Mouse (Mus musculus): ENCODE results near the gene Rimkla. TPM values are rescaled to one million over a fixed set of nuclear protein-coding genes. Genes with fewer than 3 reads are reported as not detected.

The Rimkla gene
- polyA plus RNA-seq, 1 experiment, result not detected

DNA sequence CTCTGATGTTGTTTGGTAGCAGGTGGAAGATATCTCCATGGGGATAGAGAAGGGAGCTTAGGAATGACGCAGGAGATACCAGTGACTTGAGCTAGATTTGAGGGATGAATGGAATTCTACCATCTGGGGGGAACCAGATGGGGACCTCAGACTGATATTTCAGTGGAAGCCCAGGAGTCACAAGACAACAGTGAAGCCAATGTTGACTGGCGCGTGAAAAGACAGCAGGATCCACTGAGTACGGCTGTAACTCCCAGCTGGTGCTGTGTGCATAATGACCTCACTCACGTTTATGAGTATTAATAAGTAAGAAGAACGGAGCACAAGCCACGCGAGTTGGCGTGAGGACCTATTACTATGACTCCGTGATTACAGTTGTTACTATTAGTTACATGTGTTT, 2.8 kb downstream of the Rimkla start:
- Histone ChIP-seq H3K36me3 (ENCODE audit: control insufficient read depth) (no peaks in the 10 kb centered on the region), H3K4me3 (replicated peaks) (no peak overlapping the region), H3K9me3 (ENCODE audit: control insufficient read depth, low read length) (peaks cover 5% of the 10 kb centered on the region; the same call in 1 of the 2 replicates), H3K27me3 (ENCODE audit: control insufficient read depth) (peaks cover 41% of the 10 kb centered on the region), H3K4me1 (ENCODE audit: control insufficient read depth) (peaks cover 2% of the 10 kb centered on the region)
- no peak for TF ChIP-seq GATA1 (IDR thresholded peaks at IDR 0.05; ENCODE audit: low read length)
- TF ChIP-seq TAL1 (IDR thresholded peaks at IDR 0.05; ENCODE audit: low read length), result no peak

GRCm38 (mm10) chr4:119484882-119485281, 7.5 kb downstream of the Rimkla start:
- Histone ChIP-seq H3K27me3 (ENCODE audit: control insufficient read depth) (no peaks in the 10 kb centered on the region), H3K9me3 (ENCODE audit: control insufficient read depth, low read length) (peaks cover 2% of the 10 kb centered on the region; the same call in 1 of the 2 replicates)
- TF ChIP-seq TAL1 (IDR thresholded peaks at IDR 0.05; ENCODE audit: low read length), result no peak
- TF ChIP-seq GATA1 (IDR thresholded peaks at IDR 0.05; ENCODE audit: low read length), result no peak

GRCm38 (mm10) chr4:119483051-119483450, 9.4 kb downstream of the Rimkla start:
- H3K36me3 ChIP-seq (ENCODE audit: control insufficient read depth), result no peaks in the 10 kb centered on the region
- peaks cover 2% of the 10 kb centered on the region; the same call in 1 of the 2 replicates for H3K9me3 ChIP-seq (ENCODE audit: control insufficient read depth, low read length)
- no peaks in the 10 kb centered on the region; the same call in 1 of the 2 replicates for H3K4me1 ChIP-seq (ENCODE audit: control insufficient read depth)
- no peak overlapping the region for H3K4me3 ChIP-seq (replicated peaks)
- no peaks in the 10 kb centered on the region for H3K27me3 ChIP-seq (ENCODE audit: control insufficient read depth)
- TF ChIP-seq TAL1 (IDR thresholded peaks at IDR 0.05; ENCODE audit: low read length) (no peak), GATA1 (IDR thresholded peaks at IDR 0.05; ENCODE audit: low read length) (no peak)

More at GRCm38 (mm10) chr4:119484882-119485281, 7.5 kb downstream of the Rimkla start:
- H3K36me3 ChIP-seq (ENCODE audit: control insufficient read depth), result no peaks in the 10 kb centered on the region
- no peak overlapping the region for H3K4me3 ChIP-seq (replicated peaks)
- H3K4me1 ChIP-seq (ENCODE audit: control insufficient read depth), result no peaks in the 10 kb centered on the region; the same call in 1 of the 2 replicates

GRCm38 (mm10) chr4:119473150-119473549, 19.3 kb downstream of the Rimkla start:
- no peaks in the 10 kb centered on the region for H3K27me3 ChIP-seq (ENCODE audit: control insufficient read depth)
- H3K9me3 ChIP-seq (ENCODE audit: control insufficient read depth, low read length), result no peaks in the 10 kb centered on the region
- H3K4me1 ChIP-seq (ENCODE audit: control insufficient read depth), result no peaks in the 10 kb centered on the region
- H3K36me3 ChIP-seq (ENCODE audit: control insufficient read depth), result no peaks in the 10 kb centered on the region
- no peak overlapping the region for H3K4me3 ChIP-seq (replicated peaks)
- TF ChIP-seq TAL1 (IDR thresholded peaks at IDR 0.05; ENCODE audit: low read length) (no peak), GATA1 (IDR thresholded peaks at IDR 0.05; ENCODE audit: low read length) (no peak)

DNA sequence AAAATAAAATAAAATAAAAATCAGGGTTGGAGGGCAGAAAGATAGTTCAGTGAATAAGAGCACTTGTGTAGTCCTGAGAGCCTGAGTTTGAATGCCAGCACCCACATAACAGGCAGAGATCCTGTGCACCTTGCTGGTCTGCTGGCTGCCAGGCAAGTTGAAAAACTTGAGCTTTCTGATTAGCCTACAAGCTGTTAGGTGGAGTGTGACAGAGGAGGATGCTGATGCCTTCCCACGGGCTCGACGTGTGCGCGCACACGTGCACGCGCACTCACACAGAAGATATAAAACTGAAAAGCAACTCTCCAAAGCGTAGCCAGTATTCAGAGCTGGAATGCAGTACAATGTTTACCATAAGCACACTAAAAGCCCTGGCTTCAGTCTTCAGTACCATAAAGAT, 19.9 kb downstream of the Rimkla start:
- Histone ChIP-seq H3K9me3 (ENCODE audit: control insufficient read depth, low read length) (no peaks in the 10 kb centered on the region), H3K27me3 (ENCODE audit: control insufficient read depth) (no peaks in the 10 kb centered on the region), H3K4me3 (replicated peaks) (no peak overlapping the region), H3K36me3 (ENCODE audit: control insufficient read depth) (no peaks in the 10 kb centered on the region), H3K4me1 (ENCODE audit: control insufficient read depth) (no peaks in the 10 kb centered on the region)
- TF ChIP-seq TAL1 (IDR thresholded peaks at IDR 0.05; ENCODE audit: low read length) (no peak), GATA1 (IDR thresholded peaks at IDR 0.05; ENCODE audit: low read length) (no peak)

DNA sequence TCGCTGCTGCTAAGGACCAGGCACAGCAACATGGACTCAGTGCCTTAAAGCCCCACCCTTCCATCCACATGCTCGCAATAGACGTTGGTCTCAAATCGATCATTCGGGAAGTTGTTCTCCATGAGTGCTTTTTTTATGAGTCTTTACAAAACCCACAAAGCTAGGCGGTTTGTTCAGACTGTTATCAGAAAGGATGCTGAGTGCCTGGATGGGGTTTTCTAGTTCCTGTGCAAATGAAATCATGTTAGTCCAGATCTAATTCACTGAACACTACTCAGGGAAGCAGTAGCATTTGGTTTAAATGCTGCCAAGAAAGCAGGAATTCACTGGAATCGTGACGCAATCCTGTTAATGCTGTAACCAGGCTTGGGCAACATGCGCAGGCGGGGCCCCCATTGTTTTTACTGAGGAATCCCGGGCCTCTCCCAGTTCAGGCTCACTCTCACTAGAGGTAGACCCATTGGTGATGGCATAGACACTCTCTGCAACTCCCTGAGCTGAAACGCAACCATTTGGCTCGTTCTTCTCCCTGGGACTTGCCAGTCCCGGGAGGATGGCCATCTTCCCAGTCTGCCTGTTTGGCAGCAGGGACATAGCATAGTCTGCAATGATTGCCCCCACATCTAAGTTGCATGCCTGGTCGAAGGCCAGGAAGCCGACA, 24.6 kb downstream of the Rimkla start:
- H3K36me3 ChIP-seq (ENCODE audit: control insufficient read depth), result no peaks in the 10 kb centered on the region
- no peaks in the 10 kb centered on the region for H3K27me3 ChIP-seq (ENCODE audit: control insufficient read depth)

DNA sequence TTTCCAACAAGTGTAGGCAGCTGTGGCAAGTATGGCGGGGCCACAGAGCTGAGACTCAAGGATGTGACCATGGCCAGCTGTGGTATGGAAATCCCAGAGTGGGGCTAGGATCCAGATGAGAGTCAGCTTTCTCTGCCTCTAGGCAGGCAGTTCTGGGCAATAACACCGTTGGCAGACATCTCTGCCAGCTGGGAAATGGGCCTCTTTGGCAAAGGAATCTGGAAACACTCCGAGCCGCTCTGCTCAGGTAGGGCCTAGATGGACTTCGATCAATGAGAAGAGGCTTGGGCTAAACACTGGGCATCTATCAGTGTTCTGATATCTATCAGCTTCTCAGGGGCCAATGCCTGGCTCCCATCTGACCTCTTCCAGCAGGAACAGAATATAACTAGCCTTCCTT, 26.6 kb downstream of the Rimkla start:
- Histone ChIP-seq H3K4me3 (replicated peaks) (no peak overlapping the region), H3K4me1 (ENCODE audit: control insufficient read depth) (no peaks in the 10 kb centered on the region), H3K36me3 (ENCODE audit: control insufficient read depth) (no peaks in the 10 kb centered on the region), H3K9me3 (ENCODE audit: control insufficient read depth, low read length) (no peaks in the 10 kb centered on the region), H3K27me3 (ENCODE audit: control insufficient read depth) (no peaks in the 10 kb centered on the region; the same call in 1 of the 2 replicates)
- TF ChIP-seq GATA1 (IDR thresholded peaks at IDR 0.05; ENCODE audit: low read length) (no peak), TAL1 (IDR thresholded peaks at IDR 0.05; ENCODE audit: low read length) (no peak)

More for the DNA sequence above, 24.6 kb downstream of the Rimkla start:
- Histone ChIP-seq H3K4me1 (ENCODE audit: control insufficient read depth) (no peaks in the 10 kb centered on the region), H3K4me3 (replicated peaks) (no peak overlapping the region), H3K9me3 (ENCODE audit: control insufficient read depth, low read length) (no peaks in the 10 kb centered on the region)
- TF ChIP-seq TAL1 (IDR thresholded peaks at IDR 0.05; ENCODE audit: low read length) (no peak), GATA1 (IDR thresholded peaks at IDR 0.05; ENCODE audit: low read length) (no peak)

DNA sequence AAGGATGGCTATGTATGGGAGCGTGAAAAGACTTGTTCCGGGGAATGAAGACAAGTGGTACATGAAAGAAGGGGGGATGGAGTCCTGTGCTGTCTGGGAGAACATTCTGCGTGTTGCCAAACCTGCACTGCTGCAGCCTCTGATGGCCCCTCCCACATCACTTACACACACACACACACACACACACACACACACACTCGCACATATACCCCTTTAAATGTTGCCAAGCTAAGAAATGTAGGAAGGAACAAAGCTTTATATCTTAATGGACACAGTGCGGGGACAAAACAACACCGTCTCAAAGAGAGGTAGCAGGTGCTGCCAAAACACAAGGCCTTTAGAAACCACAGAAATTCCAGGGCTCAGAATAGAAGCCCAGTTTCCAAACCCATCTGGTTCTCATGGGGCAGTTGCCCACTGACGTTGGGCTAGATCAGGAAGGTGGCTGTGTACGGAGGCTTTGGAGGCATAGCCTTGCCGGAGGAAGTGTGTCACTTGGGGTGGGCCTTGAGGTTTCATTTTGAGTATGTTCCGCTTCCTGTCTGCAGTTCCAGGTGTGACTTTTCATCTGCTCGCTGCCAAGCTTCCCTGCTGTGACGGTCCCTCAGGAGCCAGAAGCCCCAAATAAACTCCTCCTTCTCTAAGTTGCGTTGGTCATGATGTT, 28.5 kb downstream of the Rimkla start:
- Histone ChIP-seq H3K4me3 (replicated peaks) (no peak overlapping the region), H3K36me3 (ENCODE audit: control insufficient read depth) (no peaks in the 10 kb centered on the region), H3K4me1 (ENCODE audit: control insufficient read depth) (no peaks in the 10 kb centered on the region), H3K9me3 (ENCODE audit: control insufficient read depth, low read length) (no peaks in the 10 kb centered on the region), H3K27me3 (ENCODE audit: control insufficient read depth) (no peaks in the 10 kb centered on the region; the same call in 1 of the 2 replicates)
- TF ChIP-seq GATA1 (IDR thresholded peaks at IDR 0.05; ENCODE audit: low read length) (no peak), TAL1 (IDR thresholded peaks at IDR 0.05; ENCODE audit: low read length) (no peak)

All from erythroblast, embryonic 14.5 days (primary cell).